16 mouse cellular contexts compared by ENCODE assay signal in the genomic region with DNA sequence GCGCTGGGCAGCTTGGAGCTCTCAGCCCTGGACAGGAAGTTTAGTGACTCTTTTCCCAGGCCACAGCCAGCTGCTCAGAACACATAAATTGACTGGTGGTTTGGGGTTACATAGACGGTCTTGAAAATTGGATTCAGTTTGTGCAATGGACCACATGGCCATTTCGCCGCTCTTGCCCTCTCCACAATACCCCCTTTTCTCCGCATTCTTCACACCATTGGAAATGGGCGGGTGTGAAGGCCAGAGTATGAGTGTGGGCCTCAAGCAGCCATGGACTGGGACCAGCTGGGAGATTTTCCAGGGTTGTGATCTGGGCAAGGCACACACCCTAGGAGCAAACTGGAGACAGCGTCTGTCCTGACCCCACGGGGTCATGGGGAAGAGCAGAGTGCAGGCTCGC.
DNase-seq lines count a peak whose midpoint lies in the region; ATAC-seq and TF ChIP-seq lines count a peak whose summit lies in the region.
"Had no signal": no experiment of that assay in that cellular context is flagged by ENCODE, and none has a peak within 500 bp of the region (broad histone marks: within the 10 kb centered on the region; RNA-seq: fewer than 3 reads in every experiment).

No protein-coding gene starts in this region.

- no peak overlapping the region for H3K9ac ChIP-seq in intestine, postnatal 0 days (ENCODE audit: low read depth, low read length)
- H3K9ac ChIP-seq: liver, embryonic 12.5 days; midbrain, embryonic 13.5 days; neural tube, embryonic 13.5 days had no signal

- peak; percentile 66 for DNase-seq in embryo, embryonic 10.5 days (ENCODE audit: low spot score)
- no peak for DNase-seq in embryo, embryonic 9.5 days (ENCODE audit: extremely low spot score)
- DNase-seq in kidney, adult 11 months = peak; percentile 26
- DNase-seq in kidney, adult 8-10 months = no peak
- peak; percentile 88 for DNase-seq in Muller cell, postnatal 12 days (ENCODE audit: inconsistent ontology term)
- DNase-seq in kidney, postnatal 25 days = peak; percentile 26 to 63
- DNase-seq in adrenal gland, postnatal 10 days = no peak
- DNase-seq: cerebellum, adult 9-11 months; lung, postnatal 14 days; thymus, postnatal 4 days had no signal

- no peak overlapping the region for H3K27ac ChIP-seq in intestine, postnatal 0 days (ENCODE audit: low read depth, low read length)
- H3K27ac ChIP-seq: liver, embryonic 12.5 days; midbrain, embryonic 13.5 days; neural tube, embryonic 13.5 days had no signal

- H3K36me3 ChIP-seq in intestine, postnatal 0 days (ENCODE audit: control insufficient read depth, insufficient read depth) = no peaks in the 10 kb centered on the region
- H3K36me3 ChIP-seq: liver, embryonic 12.5 days; midbrain, embryonic 13.5 days; neural tube, embryonic 13.5 days had no signal

- no peak overlapping the region for H3K4me2 ChIP-seq in intestine, postnatal 0 days (replicated peaks; ENCODE audit: low read depth)
- H3K4me2 ChIP-seq: liver, embryonic 12.5 days; midbrain, embryonic 13.5 days; neural tube, embryonic 13.5 days had no signal

- H3K27me3 ChIP-seq in intestine, postnatal 0 days (replicated peaks; ENCODE audit: control insufficient read depth, insufficient read depth, low read length) = no peaks in the 10 kb centered on the region
- H3K27me3 ChIP-seq: liver, embryonic 12.5 days; Patski had no signal

- WGBS in intestine, postnatal 0 days = 80% methylated on average over 9 of the region's 9 CpGs

- ATAC-seq in intestine, postnatal 0 days = no peak
- ATAC-seq: inflammation-experienced regulatory T-cells, adult 6 months; liver, embryonic 12.5 days; midbrain, embryonic 13.5 days; Patski had no signal

- H3K4me3 ChIP-seq in intestine, postnatal 0 days (ENCODE audit: low read depth, low read length) = no peak overlapping the region
- H3K4me3 ChIP-seq: liver, embryonic 12.5 days; midbrain, embryonic 13.5 days; neural tube, embryonic 13.5 days had no signal

- H3K9me3 ChIP-seq in intestine, postnatal 0 days (ENCODE audit: control insufficient read depth) = no peaks in the 10 kb centered on the region
- H3K9me3 ChIP-seq: liver, embryonic 12.5 days; midbrain, embryonic 13.5 days; neural tube, embryonic 13.5 days had no signal

- no peaks in the 10 kb centered on the region for H3K4me1 ChIP-seq in intestine, postnatal 0 days (replicated peaks; ENCODE audit: control insufficient read depth, insufficient read depth, low read length)
- H3K4me1 ChIP-seq: liver, embryonic 12.5 days had no signal

- TF ChIP-seq CTCF in intestine, postnatal 0 days (IDR thresholded peaks at IDR 0.05; ENCODE audit: low read depth) = no peak

Comparison
In these comparisons a context has a peak if more than half of its experiments do, and no peak if none do; other contexts are left out.
1. DNase-seq: peak in embryo, embryonic 10.5 days (single experiment), kidney, adult 11 months (single experiment), Muller cell, postnatal 12 days (single experiment) and kidney, postnatal 25 days (2 of 2); none in embryo, embryonic 9.5 days (single experiment), kidney, adult 8-10 months (0 of 2) and adrenal gland, postnatal 10 days (single experiment).